Mouse (Mus musculus): ENCODE measurements around the gene Clock.

- TF ChIP-seq CTCF (IDR thresholded peaks at IDR 0.05; ENCODE audit: control insufficient read depth, insufficient read depth, low read length) (no peak), POLR2A (IDR thresholded peaks at IDR 0.05; ENCODE audit: borderline replicate concordance, control insufficient read depth, low read depth, low read length) (no peak)
Measured at GRCm38 (mm10) chr5:76302009-76302408, 2.6 kb downstream of the Clock start.
